Mouse (Mus musculus) embryonic facial prominence, embryonic 15.5 days (tissue): ENCODE data around the gene Cyp1a2. TPM values are rescaled to one million over a fixed set of nuclear protein-coding genes. Genes with fewer than 3 reads are reported as not detected.

ENCODE experiments used
- ATAC-seq: fragments of 200-750 bp; cut with Nextera tagmentation; 2 replicates; pipeline ENCODE4 v1.8.0; 2017; ENCODE audit warnings: low read depth, moderate TSS enrichment; ENCODE audit not compliant: insufficient number of reproducible peaks, low FRiP score, low TSS enrichment
- H3K27ac ChIP-seq: fragments of 300-500 bp; sonication (generic); replicated peaks from 2 replicates; pipeline ENCODE4 v1.5.1; 2015; ENCODE audit warnings: mild to moderate bottlenecking, inconsistent platforms
- H3K27me3 ChIP-seq: fragments of 300-500 bp; sonication (generic); 2 replicates; pipeline ENCODE4 v1.6.1; 2015; ENCODE audit warnings: inconsistent platforms
- H3K36me3 ChIP-seq: fragments of 300-500 bp; sonication (generic); 2 replicates; pipeline ENCODE4 v1.6.1; 2015; ENCODE audit warnings: mild to moderate bottlenecking, inconsistent platforms
- H3K4me1 ChIP-seq: fragments of 300-500 bp; sonication (generic); 2 replicates; pipeline ENCODE4 v1.6.1; 2015; ENCODE audit warnings: inconsistent platforms
- H3K4me2 ChIP-seq: fragments of 300-500 bp; sonication (generic); replicated peaks from 2 replicates; pipeline ENCODE4 v1.6.1; 2015; ENCODE audit warnings: mild to moderate bottlenecking, inconsistent platforms
- H3K4me3 ChIP-seq: fragments of 300-500 bp; sonication (generic); replicated peaks from 2 replicates; pipeline ENCODE4 v1.5.1; 2015; ENCODE audit warnings: mild to moderate bottlenecking, inconsistent platforms
- H3K9ac ChIP-seq: fragments of 300-500 bp; sonication (generic); 2 replicates; pipeline ENCODE4 v1.6.1; 2015; ENCODE audit warnings: inconsistent platforms
- H3K9me3 ChIP-seq: fragments of 300-500 bp; sonication (generic); replicated peaks from 2 replicates; pipeline ENCODE4 v1.6.1; 2016; ENCODE audit warnings: inconsistent platforms
- WGBS: fragments of 180-500 bp; shearing (Covaris S2); methylation state at CpG from one replicate; pipeline ENCODE4 v1.1.7; 2015; 5-methylcytosine and 5-hydroxymethylcytosine counted together
- polyA plus RNA-seq: library from polyadenylated mRNA; unstranded; fragments of >200 nt; fragmentation: Nextera tagmentation; extraction: Ambion mirVana; gene quantifications from 2 replicates; pipeline ENCODE4 v1.2.1, GENCODE M21; 2015

Gene Cyp1a2
- polyA plus RNA-seq, 1 experiment from 2014 or later, result not detected

GRCm38 (mm10) chr9:57671037-57671436, 12.5 kb downstream of the Cyp1a2 start:
- H3K4me3 ChIP-seq, result no peak overlapping the region
- no peaks in the 10 kb centered on the region for H3K27me3 ChIP-seq
- H3K36me3 ChIP-seq, result no peaks in the 10 kb centered on the region
- H3K4me1 ChIP-seq, result no peaks in the 10 kb centered on the region
- H3K27ac ChIP-seq, result no peak overlapping the region
- no peak overlapping the region for H3K9ac ChIP-seq
- 87% methylated on average over 4 of the region's 4 CpGs for WGBS
- no peak for ATAC-seq
- no peaks in the 10 kb centered on the region for H3K9me3 ChIP-seq
- H3K4me2 ChIP-seq, result no peak overlapping the region

- no peaks in the 10 kb centered on the region for H3K9me3 ChIP-seq
- ATAC-seq, result no peak
- H3K36me3 ChIP-seq, result no peaks in the 10 kb centered on the region
- no peaks in the 10 kb centered on the region for H3K27me3 ChIP-seq
- no peak overlapping the region for H3K9ac ChIP-seq
- H3K4me3 ChIP-seq, result no peak overlapping the region
- H3K27ac ChIP-seq, result no peak overlapping the region
- H3K4me1 ChIP-seq, result no peaks in the 10 kb centered on the region
- 85% methylated on average over 3 of the region's 3 CpGs for WGBS
- no peak overlapping the region for H3K4me2 ChIP-seq
These were observed 13.9 kb downstream of the Cyp1a2 start for GRCm38 (mm10) chr9:57669566-57669965.

DNA sequence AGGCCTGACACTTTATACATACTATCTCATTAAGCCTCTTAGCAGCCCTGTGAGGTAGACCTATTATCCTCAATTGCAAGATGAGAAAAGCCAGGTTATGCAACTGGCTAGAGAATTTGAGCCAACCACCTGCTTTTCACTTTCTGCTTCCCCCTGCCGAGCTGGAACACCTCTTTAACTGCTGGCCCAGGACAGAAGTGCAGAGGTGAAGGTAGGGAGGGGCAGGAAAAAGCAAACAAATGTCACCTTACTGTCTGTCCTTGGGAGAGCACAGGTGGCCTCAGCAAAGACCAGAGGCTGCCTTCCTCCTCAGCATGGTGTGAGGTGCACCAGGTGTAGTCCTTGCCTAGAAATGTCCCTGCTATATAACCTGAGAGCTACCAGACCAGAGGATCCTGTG, 15.2 kb downstream of the Cyp1a2 start:
- no peak overlapping the region for H3K9ac ChIP-seq
- H3K27me3 ChIP-seq, result no peaks in the 10 kb centered on the region
- H3K4me1 ChIP-seq, result no peaks in the 10 kb centered on the region
- ATAC-seq, result no peak
- no peak overlapping the region for H3K4me3 ChIP-seq
- no peaks in the 10 kb centered on the region for H3K36me3 ChIP-seq
- no peak overlapping the region for H3K4me2 ChIP-seq
- 31% methylated on average over 1 of the region's 1 CpGs for WGBS
- no peaks in the 10 kb centered on the region for H3K9me3 ChIP-seq
- no peak overlapping the region for H3K27ac ChIP-seq

DNA sequence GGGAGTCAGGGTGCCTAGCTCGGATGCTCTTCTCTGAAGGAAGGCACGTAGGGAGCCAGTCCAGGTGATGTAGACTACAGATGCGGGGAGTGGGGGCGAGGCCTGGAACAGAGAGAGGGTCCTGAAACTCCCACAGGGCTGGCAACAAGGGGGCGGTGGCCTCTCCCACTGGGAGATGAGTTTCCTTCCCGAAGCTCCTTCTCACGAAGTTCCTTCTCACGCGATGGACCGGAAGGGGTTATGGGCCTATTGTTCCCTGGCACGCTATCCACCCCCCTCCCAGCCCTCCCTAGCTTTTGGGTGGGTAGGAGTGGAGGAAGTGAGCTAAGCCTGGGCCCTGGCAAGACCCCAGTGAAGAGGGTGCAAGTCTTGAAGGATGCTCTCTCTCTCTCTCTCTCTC, 15.7 kb downstream of the Cyp1a2 start:
- ATAC-seq, result no peak

GRCm38 (mm10) chr9:57667136-57667535, 16.4 kb downstream of the Cyp1a2 start:
- H3K4me3 ChIP-seq, result no peak overlapping the region
- no peaks in the 10 kb centered on the region for H3K27me3 ChIP-seq
- no peak for ATAC-seq
- H3K9ac ChIP-seq, result no peak overlapping the region
- H3K4me2 ChIP-seq, result no peak overlapping the region
- 70% methylated on average over 3 of the region's 3 CpGs for WGBS
- no peaks in the 10 kb centered on the region for H3K4me1 ChIP-seq
- no peaks in the 10 kb centered on the region for H3K9me3 ChIP-seq
- no peaks in the 10 kb centered on the region for H3K36me3 ChIP-seq
- H3K27ac ChIP-seq, result no peak overlapping the region

More for the DNA sequence above, 15.7 kb downstream of the Cyp1a2 start:
- no peaks in the 10 kb centered on the region for H3K36me3 ChIP-seq
- 59% methylated on average over 11 of the region's 11 CpGs for WGBS
- no peaks in the 10 kb centered on the region for H3K4me1 ChIP-seq
- H3K27me3 ChIP-seq, result no peaks in the 10 kb centered on the region
- no peak overlapping the region for H3K4me3 ChIP-seq
- H3K9ac ChIP-seq, result no peak overlapping the region
- no peak overlapping the region for H3K4me2 ChIP-seq
- H3K9me3 ChIP-seq, result no peaks in the 10 kb centered on the region
- H3K27ac ChIP-seq, result no peak overlapping the region

DNA sequence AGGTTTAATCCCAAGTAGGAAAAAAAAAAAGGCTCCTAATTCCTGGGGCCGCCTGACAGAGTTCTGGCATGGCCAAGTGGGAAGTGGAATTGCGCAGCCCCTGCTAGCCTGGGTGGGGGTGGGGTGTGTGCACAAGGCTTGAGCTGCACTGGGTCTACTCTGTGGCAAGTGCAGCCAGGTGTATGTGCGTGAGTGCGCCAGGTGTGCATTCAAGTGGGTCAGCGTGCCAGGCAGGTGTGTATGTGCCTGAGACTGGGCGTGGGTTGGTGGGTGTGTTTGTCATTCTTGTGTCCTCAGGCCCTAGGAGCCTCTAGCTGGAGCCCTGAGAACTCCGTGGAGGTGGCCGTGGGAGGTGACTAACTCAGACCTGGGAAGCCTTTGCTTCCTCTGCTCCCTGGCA, 17.0 kb downstream of the Cyp1a2 start:
- no peaks in the 10 kb centered on the region for H3K36me3 ChIP-seq
- 81% methylated on average over 8 of the region's 8 CpGs for WGBS
- ATAC-seq, result no peak
- no peak overlapping the region for H3K4me3 ChIP-seq
- H3K9ac ChIP-seq, result no peak overlapping the region
- no peak overlapping the region for H3K27ac ChIP-seq
- H3K4me1 ChIP-seq, result no peaks in the 10 kb centered on the region
- no peaks in the 10 kb centered on the region for H3K27me3 ChIP-seq
- H3K4me2 ChIP-seq, result no peak overlapping the region
- no peaks in the 10 kb centered on the region for H3K9me3 ChIP-seq

- no peaks in the 10 kb centered on the region for H3K36me3 ChIP-seq
- H3K9me3 ChIP-seq, result no peaks in the 10 kb centered on the region
- no peak overlapping the region for H3K4me2 ChIP-seq
- no peaks in the 10 kb centered on the region for H3K27me3 ChIP-seq
- WGBS, result 53% methylated on average over 7 of the region's 7 CpGs
- no peak for ATAC-seq
- H3K9ac ChIP-seq, result no peak overlapping the region
- H3K4me1 ChIP-seq, result no peaks in the 10 kb centered on the region
- H3K27ac ChIP-seq, result no peak overlapping the region
- no peak overlapping the region for H3K4me3 ChIP-seq
These were observed 18.9 kb downstream of the Cyp1a2 start for GRCm38 (mm10) chr9:57664616-57665015.

GRCm38 (mm10) chr9:57661552-57661951, 22.0 kb downstream of the Cyp1a2 start:
- H3K27ac ChIP-seq, result no peak overlapping the region
- H3K4me1 ChIP-seq, result no peaks in the 10 kb centered on the region
- no peak for ATAC-seq
- no peak overlapping the region for H3K4me3 ChIP-seq
- WGBS, result 52% methylated on average over 3 of the region's 3 CpGs
- H3K27me3 ChIP-seq, result no peaks in the 10 kb centered on the region
- H3K36me3 ChIP-seq, result no peaks in the 10 kb centered on the region
- H3K9me3 ChIP-seq, result no peaks in the 10 kb centered on the region
- H3K9ac ChIP-seq, result no peak overlapping the region
- H3K4me2 ChIP-seq, result no peak overlapping the region

GRCm38 (mm10) chr9:57660501-57660900, 23.0 kb downstream of the Cyp1a2 start:
- Histone ChIP-seq H3K9ac (no peak overlapping the region), H3K27me3 (no peaks in the 10 kb centered on the region), H3K27ac (no peak overlapping the region), H3K4me1 (peaks cover 6% of the 10 kb centered on the region; the same call in 1 of the 2 replicates), H3K36me3 (no peaks in the 10 kb centered on the region), H3K9me3 (no peaks in the 10 kb centered on the region), H3K4me2 (no peak overlapping the region), H3K4me3 (no peak overlapping the region)
- no peak for ATAC-seq
- WGBS, result 65% methylated on average over 6 of the region's 6 CpGs

DNA sequence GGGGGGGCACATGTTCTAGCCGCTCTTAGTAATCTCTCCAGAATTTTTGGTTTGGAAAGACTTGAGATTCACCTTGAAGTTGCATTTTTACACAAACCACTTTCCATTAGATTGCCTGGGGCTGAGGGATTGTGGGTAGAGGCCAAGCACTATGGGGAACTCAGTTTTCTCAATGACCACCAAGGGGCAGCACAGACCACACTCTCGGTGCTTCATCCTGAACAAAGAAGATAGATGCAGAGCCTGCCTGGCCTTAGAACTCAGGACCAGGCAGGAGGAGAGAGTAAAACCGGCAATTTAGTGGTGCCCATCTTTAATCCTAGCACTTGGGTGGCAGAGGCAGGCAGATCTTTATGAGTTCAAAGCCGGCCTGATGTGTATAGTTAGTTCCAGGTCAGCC, 23.7 kb downstream of the Cyp1a2 start:
- Histone ChIP-seq H3K9ac (no peak overlapping the region), H3K9me3 (no peaks in the 10 kb centered on the region), H3K4me1 (peaks cover 7% of the 10 kb centered on the region; the same call in 1 of the 2 replicates), H3K27ac (no peak overlapping the region), H3K4me2 (no peak overlapping the region), H3K27me3 (peaks cover 3% of the 10 kb centered on the region), H3K36me3 (no peaks in the 10 kb centered on the region), H3K4me3 (no peak overlapping the region)
- 21% methylated on average over 4 of the region's 4 CpGs for WGBS
- ATAC-seq, result no peak

DNA sequence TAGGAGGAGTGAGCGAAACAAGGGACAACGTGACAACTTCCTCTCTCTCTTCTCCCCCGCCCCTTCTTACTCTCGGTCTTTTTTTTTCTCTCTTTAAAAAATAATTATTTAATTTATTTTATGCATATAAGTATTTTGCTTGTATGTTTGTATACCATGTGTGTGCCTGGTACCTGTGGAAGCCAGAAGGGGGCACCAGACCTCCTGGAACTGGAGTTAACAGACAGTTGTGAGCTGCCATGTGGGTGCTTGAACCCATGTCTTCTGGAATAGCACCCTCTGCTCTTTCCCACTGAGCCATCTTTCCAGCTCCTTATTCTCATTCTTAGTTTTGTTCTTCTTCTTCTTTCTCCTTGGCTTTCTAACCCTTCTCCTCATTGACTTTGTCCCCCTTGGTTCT, 24.5 kb downstream of the Cyp1a2 start:
- Histone ChIP-seq H3K4me2 (no peak overlapping the region), H3K36me3 (no peaks in the 10 kb centered on the region), H3K27ac (no peak overlapping the region), H3K9me3 (no peaks in the 10 kb centered on the region), H3K27me3 (peaks cover 11% of the 10 kb centered on the region), H3K9ac (no peak overlapping the region), H3K4me3 (no peak overlapping the region), H3K4me1 (peaks cover 7% of the 10 kb centered on the region; the same call in 1 of the 2 replicates)
- ATAC-seq, result no peak
- 86% methylated on average over 4 of the region's 4 CpGs for WGBS

DNA sequence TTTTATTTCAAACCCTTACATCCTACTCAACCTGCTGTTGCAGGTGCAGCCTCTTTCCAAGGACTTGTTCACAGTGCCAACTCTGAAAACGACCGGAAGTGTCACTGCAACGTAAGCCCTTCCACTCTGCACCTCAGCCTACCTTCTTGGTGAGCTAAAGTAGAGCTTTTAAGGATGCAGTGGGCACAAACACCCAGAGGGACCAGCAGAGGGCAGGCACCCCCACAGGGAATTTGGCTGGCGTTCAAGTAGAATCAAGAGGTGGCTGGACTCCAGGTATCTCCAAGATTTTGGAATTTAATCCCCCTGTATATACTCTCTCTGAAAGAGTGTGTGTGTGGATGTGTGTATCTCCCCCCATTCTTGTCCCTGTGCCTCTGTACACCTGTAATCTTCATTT, 25.7 kb downstream of the Cyp1a2 start:
- Histone ChIP-seq H3K4me2 (no peak overlapping the region), H3K9me3 (no peaks in the 10 kb centered on the region), H3K4me3 (no peak overlapping the region), H3K4me1 (peaks cover 7% of the 10 kb centered on the region; the same call in 1 of the 2 replicates), H3K36me3 (no peaks in the 10 kb centered on the region), H3K27me3 (peaks cover 22% of the 10 kb centered on the region), H3K27ac (no peak overlapping the region), H3K9ac (no peak overlapping the region)
- WGBS, result 53% methylated on average over 4 of the region's 4 CpGs
- no peak for ATAC-seq
